Comparison of ENCODE assay signal across 18 mouse cellular contexts in the genomic region with DNA sequence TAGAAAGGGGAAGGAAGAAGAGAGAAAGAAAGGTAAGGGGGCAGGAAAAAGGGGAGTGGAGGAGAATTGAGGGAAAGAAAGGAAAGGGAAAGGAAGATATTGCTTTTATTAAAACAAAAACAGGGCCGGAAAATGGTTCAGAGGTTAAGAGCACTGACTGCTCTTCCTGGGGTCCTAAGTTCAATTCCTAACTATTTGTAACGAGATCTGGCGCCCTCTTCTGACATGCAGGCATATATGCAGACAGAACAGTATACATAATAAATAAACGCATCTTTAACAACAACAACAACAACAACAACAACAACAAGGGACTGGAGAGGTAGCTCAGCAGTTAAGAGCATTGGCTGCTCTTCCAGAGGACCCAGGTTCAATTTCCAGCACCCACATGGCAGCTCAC. TPM values are rescaled to one million over a fixed set of nuclear protein-coding genes. Genes with fewer than 3 reads are reported as not detected.
A peak's percentile ranks its signal among the peaks of the same experiment; 100 is the strongest.
DNase-seq lines count a peak whose midpoint lies in the region; ATAC-seq and TF ChIP-seq lines count a peak whose summit lies in the region.
"Had no signal": no experiment of that assay in that cellular context is flagged by ENCODE, and none has a peak within 500 bp of the region (broad histone marks: within the 10 kb centered on the region; RNA-seq: fewer than 3 reads in every experiment).

No protein-coding gene starts in this region.

- H3K79me2 ChIP-seq in CH12.LX (replicated peaks; ENCODE audit: control insufficient read depth, extremely low read depth, insufficient read depth, poor library complexity, severe bottlenecking), result no peaks in the 10 kb centered on the region

- no peaks in the 10 kb centered on the region for H3K9me3 ChIP-seq in embryonic facial prominence, embryonic 11.5 days (replicated peaks; ENCODE audit: control insufficient read depth, low read length)
- no peaks in the 10 kb centered on the region for H3K9me3 ChIP-seq in embryonic facial prominence, embryonic 10.5 days
- H3K9me3 ChIP-seq in CH12.LX (replicated peaks; ENCODE audit: low read length), result no peaks in the 10 kb centered on the region
- H3K9me3 ChIP-seq: hindbrain, embryonic 13.5 days; limb, embryonic 15.5 days; megakaryocyte, embryonic 14.5 days had no signal

- ATAC-seq in embryonic facial prominence, embryonic 11.5 days (replicated peaks; ENCODE audit: insufficient number of reproducible peaks, low FRiP score, low TSS enrichment, low read depth), result no peak

- TF ChIP-seq CTCF in layer of hippocampus, adult 2 months (conservative IDR thresholded peaks at IDR 0.05), result peak; percentile 71
- TF ChIP-seq CTCF in CH12.LX (conservative IDR thresholded peaks at IDR 0.05 in 1 of 2, IDR thresholded peaks at IDR 0.05 in 1 of 2; ENCODE audit: low read depth in 2 of 2, low read length in 2 of 2), result peak; percentile 22 to 74; a peak in 3 of 4 replicates
- 0 out of 2 replicates have a peak, but pooled peaks have one; percentile 0 for TF ChIP-seq CTCF in brain, embryonic 14.5 days (IDR thresholded peaks at IDR 0.05; ENCODE audit: borderline replicate concordance, extremely low read depth, insufficient read depth, insufficient read length)

- H3K4me2 ChIP-seq in embryonic facial prominence, embryonic 11.5 days (ENCODE audit: low read depth, low read length), result no peak overlapping the region
- no peak overlapping the region for H3K4me2 ChIP-seq in CH12.LX (ENCODE audit: insufficient read depth, low read depth, poor library complexity, severe bottlenecking)
- H3K4me2 ChIP-seq: heart, embryonic 11.5 days; hindbrain, embryonic 13.5 days; limb, embryonic 15.5 days had no signal

- no peaks in the 10 kb centered on the region for H3K4me1 ChIP-seq in embryonic facial prominence, embryonic 11.5 days (ENCODE audit: control insufficient read depth, insufficient read depth, low read length)
- H3K4me1 ChIP-seq in embryonic facial prominence, embryonic 10.5 days, result peaks cover 9% of the 10 kb centered on the region
- no peaks in the 10 kb centered on the region for H3K4me1 ChIP-seq in CH12.LX (ENCODE audit: control insufficient read depth in 1 of 2, insufficient read depth in 2 of 2)
- H3K4me1 ChIP-seq: hindbrain, embryonic 13.5 days; limb, embryonic 15.5 days; megakaryocyte, embryonic 14.5 days had no signal

- in situ Hi-C loops in CH12.LX (cut with MboI; ENCODE audit: low pct_ligation_motif_present, low pct_unique_long_range_greater_than_20kb, low sequenced_read_pairs), result loop anchor here (5.0 kb wide), 1 partner anchor 76 kb away; no protein-coding TSS in a partner anchor

- H3K27me3 ChIP-seq in embryonic facial prominence, embryonic 11.5 days (ENCODE audit: control insufficient read depth, insufficient read depth, low read length), result no peaks in the 10 kb centered on the region
- no peaks in the 10 kb centered on the region for H3K27me3 ChIP-seq in embryonic facial prominence, embryonic 10.5 days (replicated peaks; ENCODE audit: low read depth, poor library complexity, severe bottlenecking)
- H3K27me3 ChIP-seq in CH12.LX (replicated peaks), result no peaks in the 10 kb centered on the region
- H3K27me3 ChIP-seq: hindbrain, embryonic 13.5 days; limb, embryonic 15.5 days had no signal

- H3K9ac ChIP-seq in embryonic facial prominence, embryonic 11.5 days (replicated peaks; ENCODE audit: low read length), result no peak overlapping the region
- no peak overlapping the region for H3K9ac ChIP-seq in CH12.LX (ENCODE audit: insufficient read depth, low read depth)
- H3K9ac ChIP-seq: hindbrain, embryonic 13.5 days; limb, embryonic 15.5 days had no signal

- H3K4me3 ChIP-seq in embryonic facial prominence, embryonic 11.5 days (ENCODE audit: low read depth, low read length), result no peak overlapping the region
- H3K4me3 ChIP-seq in embryonic facial prominence, embryonic 10.5 days, result no peak overlapping the region
- H3K4me3 ChIP-seq in layer of hippocampus, adult 2 months, result no peak overlapping the region
- H3K4me3 ChIP-seq in CH12.LX (replicated peaks in 1 of 3; ENCODE audit: low read depth in 2 of 3, low read length in 2 of 3, poor library complexity in 1 of 3), result no peak overlapping the region
- H3K4me3 ChIP-seq: hindbrain, embryonic 13.5 days; limb, embryonic 15.5 days; megakaryocyte, embryonic 14.5 days had no signal

- dilution Hi-C loops in CH12.LX (cut with MboI; ENCODE audit: extremely low pct_ligation_motif_present, extremely low pct_unique_long_range_greater_than_20kb, low sequenced_read_pairs), result no loop called here

- peak; percentile 28 for DNase-seq in embryonic facial prominence, embryonic 11.5 days (ENCODE audit: low spot score)
- DNase-seq in embryonic facial prominence, embryonic 10.5 days (ENCODE audit: low spot score), result no peak
- no peak for DNase-seq in layer of hippocampus, adult 2 months (ENCODE audit: low spot score in 2 of 2)
- DNase-seq in layer of hippocampus, adult 11-12 months (ENCODE audit: low spot score), result no peak
- peak; percentile 43 for DNase-seq in CH12.LX (ENCODE audit: extremely low read depth)
- peak; percentile 8 for DNase-seq in brain, embryonic 14.5 days (ENCODE audit: low read depth)
- DNase-seq in right cerebral cortex, adult 18-20 months, result no peak
- DNase-seq in layer of hippocampus, adult 18-20 months (ENCODE audit: low spot score in 2 of 2), result no peak
- DNase-seq: adrenal gland, adult 2 months; cerebellum, adult 11 months; retina, postnatal 1 day; thymus, postnatal 14 days had no signal

- TF ChIP-seq RAD21 in CH12.LX (IDR thresholded peaks at IDR 0.05; ENCODE audit: low read depth, low read length), result peak; percentile 72

- H3K27ac ChIP-seq in embryonic facial prominence, embryonic 11.5 days (replicated peaks; ENCODE audit: low read depth, low read length), result no peak overlapping the region
- no peak overlapping the region for H3K27ac ChIP-seq in embryonic facial prominence, embryonic 10.5 days (replicated peaks)
- no peak overlapping the region for H3K27ac ChIP-seq in layer of hippocampus, adult 2 months
- H3K27ac ChIP-seq in CH12.LX (ENCODE audit: insufficient read depth, low read depth), result no peak overlapping the region
- H3K27ac ChIP-seq: hindbrain, embryonic 13.5 days; limb, embryonic 15.5 days had no signal

- H3K36me3 ChIP-seq in embryonic facial prominence, embryonic 11.5 days (replicated peaks; ENCODE audit: control insufficient read depth, insufficient read depth, low read depth, low read length), result no peaks in the 10 kb centered on the region
- H3K36me3 ChIP-seq in embryonic facial prominence, embryonic 10.5 days (replicated peaks), result no peaks in the 10 kb centered on the region
- no peaks in the 10 kb centered on the region for H3K36me3 ChIP-seq in CH12.LX (replicated peaks in 1 of 2; ENCODE audit: control insufficient read depth in 1 of 2, insufficient read depth in 1 of 2, low read length in 1 of 2)
- H3K36me3 ChIP-seq: hindbrain, embryonic 13.5 days; limb, embryonic 15.5 days had no signal

- TF ChIP-seq EP300 in CH12.LX (IDR thresholded peaks at IDR 0.05; ENCODE audit: low read length), result no peak

- TF ChIP-seq POLR2A in CH12.LX (IDR thresholded peaks at IDR 0.05; ENCODE audit: low read depth, low read length), result no peak
- no peak for TF ChIP-seq POLR2A in brain, embryonic 14.5 days (IDR thresholded peaks at IDR 0.05; ENCODE audit: borderline replicate concordance, extremely low read depth, insufficient read depth, insufficient read length, poor library complexity, severe bottlenecking)

- 37% methylated on average over 4 of the region's 4 CpGs for WGBS in embryonic facial prominence, embryonic 11.5 days
- 32% methylated on average over 4 of the region's 4 CpGs for WGBS in embryonic facial prominence, embryonic 10.5 days

TF ChIP-seq in CH12.LX, 34 proteins besides CTCF, POLR2A, EP300 and RAD21:
- TF ChIP-seq SMC3 (IDR thresholded peaks at IDR 0.05; ENCODE audit: low read depth, low read length) (peak; percentile 67), CHD1 (IDR thresholded peaks at IDR 0.05; ENCODE audit: low read depth, low read length) (no peak)

RNA-seq across cellular contexts. Expression of gene Hrg, which starts 2.2 kb away (rescaled TPM):
- not detected in 2 replicates for polyA plus RNA-seq in embryonic facial prominence, embryonic 11.5 days (2014; fragmentation: Nextera tagmentation; extraction: Ambion mirVana)
- 0.16 TPM in 1 of 2 replicates, not detected in the other for polyA plus RNA-seq in embryonic facial prominence, embryonic 10.5 days (2016; fragmentation: Nextera tagmentation; extraction: Ambion mirVana)
- not detected for total RNA-seq in layer of hippocampus, adult 2 months (2021)
- not detected in 2 replicates for total RNA-seq in CH12.LX (2012; rRNA removed)
- not detected in 2 replicates for total RNA-seq in CH12.LX (2014; rRNA removed)
- polyA plus RNA-seq in CH12.LX (2012; ENCODE audit: insufficient read length, low read depth), result not detected in 2 replicates
- polyA plus RNA-seq in brain, embryonic 14.5 days (2012; rRNA removed), result 0.08 and 0.22 TPM in 2 replicates
- total RNA-seq in layer of hippocampus, adult 18-20 months (2021), result not detected
- total RNA-seq: layer of hippocampus, postnatal 14 days had no signal
- polyA plus RNA-seq: heart, embryonic 11.5 days; hindbrain, embryonic 13.5 days; limb, embryonic 15.5 days had no signal

RNA-seq across cellular contexts. Expression of gene Fetub, which starts 34.9 kb away (rescaled TPM):
- 0.25 TPM in 1 of 2 replicates, not detected in the other for polyA plus RNA-seq in embryonic facial prominence, embryonic 11.5 days (2014; fragmentation: Nextera tagmentation; extraction: Ambion mirVana)
- polyA plus RNA-seq in embryonic facial prominence, embryonic 10.5 days (2016; fragmentation: Nextera tagmentation; extraction: Ambion mirVana), result not detected in 2 replicates
- under 1 TPM; 0.49 to 0.54 TPM for total RNA-seq in layer of hippocampus, adult 2 months (2021)
- 0.25 and 0.42 TPM in 2 replicates for total RNA-seq in CH12.LX (2012; rRNA removed)
- total RNA-seq in CH12.LX (2014; rRNA removed), result 1.0 and 1.3 TPM in 2 replicates
- polyA plus RNA-seq in CH12.LX (2012; ENCODE audit: insufficient read length, low read depth), result 15.5 and 15.8 TPM in 2 replicates
- polyA plus RNA-seq in brain, embryonic 14.5 days (2012; rRNA removed), result 0.11 TPM in 1 of 2 replicates, not detected in the other
- under 1 TPM; 0.22 to 0.30 TPM for total RNA-seq in layer of hippocampus, adult 18-20 months (2021)
- polyA plus RNA-seq: hindbrain, embryonic 13.5 days; neural tube, embryonic 11.5 days had no signal

Comparison
In these comparisons a context has a peak if more than half of its experiments do, and no peak if none do; other contexts are left out.
1. DNase-seq: peak in embryonic facial prominence, embryonic 11.5 days (single experiment), CH12.LX (single experiment) and brain, embryonic 14.5 days (single experiment); none in embryonic facial prominence, embryonic 10.5 days (single experiment), layer of hippocampus, adult 2 months (0 of 2), layer of hippocampus, adult 11-12 months (single experiment), right cerebral cortex, adult 18-20 months (single experiment) and layer of hippocampus, adult 18-20 months (0 of 2).
2. CTCF ChIP-seq: peak in every context shown above with its lines; median percentile 71 in layer of hippocampus, adult 2 months; 48 in CH12.LX; 0 in brain, embryonic 14.5 days.
3. RNA of gene Fetub, which starts 34.9 kb away (polyA plus RNA-seq): 15.5 to 15.8 TPM in CH12.LX; 0.25 TPM in embryonic facial prominence, embryonic 11.5 days, 0.11 TPM in brain, embryonic 14.5 days and not detected in embryonic facial prominence, embryonic 10.5 days; every median in the first group is over 10 times any median in the second.